Mouse (Mus musculus): ENCODE results near the gene Wnk3. TPM values are rescaled to one million over a fixed set of nuclear protein-coding genes. Genes with fewer than 3 reads are reported as not detected.
"Not testable (repeated sequence)": the region's sequence is repeated elsewhere in the genome, so short reads cannot be mapped to it uniquely, and the experiment has no call there.

Wnk3 gene
- 10.2 and 11.9 TPM in 2 replicates for polyA plus RNA-seq (2015; fragmentation: Nextera tagmentation; extraction: Ambion mirVana)

GRCm38 (mm10) chrX:151197778-151198177, at the start of gene Wnk3:
TSS of gene Wnk3 (plus strand) at chrX:151198078.
- WGBS: 82% methylated on average over 2 of the region's 2 CpGs
- Histone ChIP-seq H3K4me1 (replicated peaks) (no peaks in the 10 kb centered on the region), H3K36me3 (0 out of 2 replicates have a peak, but pooled peaks cover 11% of the 10 kb centered on the region), H3K27me3 (no peaks in the 10 kb centered on the region), H3K4me2 (no peak within 1 kb of the TSS), H3K9me3 (no peaks in the 10 kb centered on the region), H3K4me3 (no peak within 1 kb of the TSS), H3K27ac (replicated peaks) (no peak within 1 kb of the TSS), H3K9ac (no peak within 1 kb of the TSS)
- no peak for ATAC-seq (ENCODE audit: low read depth)

- Histone ChIP-seq H3K36me3 (no peaks in the 10 kb centered on the region), H3K27ac (replicated peaks) (no peak overlapping the region), H3K4me2 (no peak overlapping the region), H3K9me3 (no peaks in the 10 kb centered on the region), H3K27me3 (no peaks in the 10 kb centered on the region), H3K4me3 (no peak overlapping the region), H3K4me1 (replicated peaks) (no peaks in the 10 kb centered on the region), H3K9ac (no peak overlapping the region)
- ATAC-seq (ENCODE audit: low read depth): no peak
- 82% methylated on average over 6 of the region's 6 CpGs for WGBS
These were observed 39.5 kb upstream of the Wnk3 start for GRCm38 (mm10) chrX:151158414-151158813.

DNA sequence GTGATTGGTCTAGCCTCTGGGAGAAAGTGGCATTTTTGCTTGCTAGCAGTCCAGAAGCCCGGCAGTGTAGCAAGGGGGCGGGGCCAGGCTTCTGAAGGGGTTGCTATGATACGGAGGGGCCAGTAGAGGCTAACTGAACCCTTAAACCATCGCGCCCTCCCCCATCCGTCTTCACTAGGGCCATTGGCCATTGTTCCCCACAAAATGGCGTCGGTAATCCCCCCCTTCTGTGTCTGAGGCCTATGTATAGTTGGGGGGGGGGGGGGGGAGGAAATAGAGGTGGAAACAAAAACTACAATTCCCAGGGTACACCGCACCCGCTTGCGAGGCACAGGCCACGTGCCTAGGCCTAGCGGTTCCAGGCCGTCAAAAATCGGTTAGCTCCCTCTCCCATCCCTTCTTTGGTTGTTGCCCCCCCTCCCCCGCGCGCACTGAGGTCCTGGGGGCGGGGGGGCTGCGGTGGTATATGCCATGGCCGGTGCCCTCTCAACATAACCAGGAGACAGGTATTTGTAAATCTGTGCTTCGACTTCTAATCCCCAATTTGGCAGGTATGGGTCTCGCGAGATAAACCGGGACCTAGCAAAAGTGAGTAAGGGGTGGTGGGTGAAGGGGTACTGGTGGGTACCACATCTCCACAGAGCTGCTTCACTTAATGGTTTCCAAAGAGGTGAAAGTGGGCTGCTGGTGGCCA, 29.3 kb upstream of the Wnk3 start:
- Histone ChIP-seq H3K4me1 (replicated peaks) (no peaks in the 10 kb centered on the region), H3K4me3 (peak overlapping the region; percentile 50), H3K36me3 (no peaks in the 10 kb centered on the region), H3K4me2 (peak overlapping the region; percentile 57), H3K9ac (peak overlapping the region; percentile 68), H3K9me3 (no peaks in the 10 kb centered on the region), H3K27ac (replicated peaks) (peak overlapping the region; percentile 90), H3K27me3 (no peaks in the 10 kb centered on the region)
- 14% methylated on average over 20 of the region's 25 CpGs for WGBS
- ATAC-seq (ENCODE audit: low read depth): peak; percentile 83

- Histone ChIP-seq H3K4me2 (peak overlapping the region; percentile 57), H3K27me3 (no peaks in the 10 kb centered on the region), H3K4me3 (peak overlapping the region; percentile 50), H3K4me1 (replicated peaks) (no peaks in the 10 kb centered on the region), H3K9ac (peak overlapping the region; percentile 68), H3K36me3 (no peaks in the 10 kb centered on the region), H3K27ac (replicated peaks) (peak overlapping the region; percentile 90), H3K9me3 (no peaks in the 10 kb centered on the region)
- WGBS: 27% methylated on average over 56 of the region's 58 CpGs
- peak; percentile 96 for ATAC-seq (ENCODE audit: low read depth)
These were observed 28.5 kb upstream of the Wnk3 start for GRCm38 (mm10) chrX:151169261-151169961.

DNA sequence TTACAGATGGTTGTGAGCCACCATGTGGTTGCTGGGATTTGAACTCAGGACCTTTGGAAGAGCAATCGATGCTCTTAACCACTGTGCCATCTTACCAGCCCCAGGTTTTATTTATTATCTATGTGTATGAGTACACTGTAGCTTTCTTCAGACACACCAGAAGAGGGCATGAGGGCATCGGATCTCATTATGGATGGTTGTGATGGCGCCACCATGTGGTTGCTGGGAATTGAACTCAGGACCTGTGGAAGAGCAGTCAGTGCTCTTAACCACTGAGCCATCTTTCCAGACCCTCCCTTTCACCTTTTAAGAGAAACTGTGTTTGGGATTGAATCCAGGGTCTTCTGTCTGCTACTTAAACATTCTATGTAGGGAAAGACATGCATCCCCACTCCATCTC, 24.7 kb upstream of the Wnk3 start:
- not testable (repeated sequence) for H3K36me3 ChIP-seq; H3K27ac ChIP-seq (replicated peaks); H3K4me3 ChIP-seq; H3K4me2 ChIP-seq; ATAC-seq (ENCODE audit: low read depth); H3K4me1 ChIP-seq (replicated peaks); H3K27me3 ChIP-seq; H3K9ac ChIP-seq; H3K9me3 ChIP-seq
- WGBS: 68% methylated on average over 3 of the region's 3 CpGs

DNA sequence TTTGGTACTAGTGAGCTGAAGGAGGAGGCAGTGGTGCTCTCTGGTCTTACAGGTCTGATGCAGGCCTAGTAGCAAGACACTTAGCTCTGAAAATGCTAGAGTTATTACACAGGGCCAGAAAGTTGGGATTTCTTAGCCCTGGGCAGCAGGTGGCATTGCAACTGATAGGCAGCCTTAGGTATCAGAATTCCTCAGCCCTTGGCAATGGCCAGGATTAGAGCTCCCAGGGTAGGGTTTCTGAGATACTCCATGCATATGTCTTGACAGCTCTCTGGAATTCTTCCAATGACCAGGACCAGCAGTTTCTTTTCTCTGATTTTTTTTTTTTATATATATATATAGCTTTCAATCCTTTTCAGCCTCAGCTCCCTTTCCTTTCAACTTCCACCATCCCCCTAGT, 100.5 kb downstream of the Wnk3 start:
- Histone ChIP-seq H3K27ac (replicated peaks) (no peak overlapping the region), H3K27me3 (no peaks in the 10 kb centered on the region), H3K4me2 (no peak overlapping the region), H3K4me3 (no peak overlapping the region), H3K9me3 (no peaks in the 10 kb centered on the region), H3K36me3 (peaks cover 10% of the 10 kb centered on the region; the same call in 1 of the 2 replicates), H3K9ac (no peak overlapping the region), H3K4me1 (replicated peaks) (no peaks in the 10 kb centered on the region)
- ATAC-seq (ENCODE audit: low read depth): no peak

- H3K4me3 ChIP-seq: no peak overlapping the region
- H3K9me3 ChIP-seq: no peaks in the 10 kb centered on the region
- H3K4me1 ChIP-seq (replicated peaks): no peaks in the 10 kb centered on the region
- no peak overlapping the region for H3K27ac ChIP-seq (replicated peaks)
- WGBS: 83% methylated on average over 4 of the region's 4 CpGs
- no peak overlapping the region for H3K9ac ChIP-seq
- ATAC-seq (ENCODE audit: low read depth): no peak
- H3K4me2 ChIP-seq: no peak overlapping the region
- H3K27me3 ChIP-seq: peaks cover 15% of the 10 kb centered on the region
- H3K36me3 ChIP-seq: 0 out of 2 replicates have a peak, but pooled peaks cover 4% of the 10 kb centered on the region
These were observed 115.9 kb downstream of the Wnk3 start for GRCm38 (mm10) chrX:151313732-151314131.

DNA sequence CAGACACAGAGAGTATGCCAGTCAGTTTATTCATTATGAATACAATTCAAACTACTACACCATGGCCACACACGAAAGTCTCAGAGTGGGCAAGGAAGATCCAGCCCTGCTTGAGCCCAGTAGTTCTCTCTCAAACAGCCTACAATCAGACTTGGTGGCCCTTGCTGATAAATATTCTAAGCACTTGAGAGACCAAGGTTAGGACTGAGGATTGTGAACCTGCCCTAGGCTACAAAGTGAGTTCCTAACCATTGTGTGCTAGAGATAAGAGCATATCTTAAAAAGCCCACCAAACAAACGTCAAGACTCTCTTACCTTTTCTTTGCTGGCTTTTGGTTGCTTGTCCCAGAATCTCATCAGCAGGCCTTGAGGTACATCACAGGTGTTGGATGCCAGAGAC, 135.7 kb downstream of the Wnk3 start:
- H3K9me3 ChIP-seq: no peaks in the 10 kb centered on the region
- WGBS: 83% methylated on average over 2 of the region's 2 CpGs
- no peaks in the 10 kb centered on the region for H3K36me3 ChIP-seq
- H3K4me1 ChIP-seq (replicated peaks): no peaks in the 10 kb centered on the region
- no peak overlapping the region for H3K4me2 ChIP-seq
- H3K4me3 ChIP-seq: no peak overlapping the region
- peaks cover 13% of the 10 kb centered on the region for H3K27me3 ChIP-seq
- no peak for ATAC-seq (ENCODE audit: low read depth)
- H3K9ac ChIP-seq: no peak overlapping the region
- H3K27ac ChIP-seq (replicated peaks): no peak overlapping the region

- no peaks in the 10 kb centered on the region for H3K4me1 ChIP-seq (replicated peaks)
- no peak overlapping the region for H3K9ac ChIP-seq
- ATAC-seq (ENCODE audit: low read depth): no peak
- no peaks in the 10 kb centered on the region for H3K9me3 ChIP-seq
- no peak overlapping the region for H3K27ac ChIP-seq (replicated peaks)
- no peaks in the 10 kb centered on the region for H3K36me3 ChIP-seq
- no peak overlapping the region for H3K4me2 ChIP-seq
- no peak overlapping the region for H3K4me3 ChIP-seq
- 79% methylated on average over 4 of the region's 4 CpGs for WGBS
- H3K27me3 ChIP-seq: peaks cover 42% of the 10 kb centered on the region
These were observed 139.9 kb downstream of the Wnk3 start for GRCm38 (mm10) chrX:151337804-151338203.

DNA sequence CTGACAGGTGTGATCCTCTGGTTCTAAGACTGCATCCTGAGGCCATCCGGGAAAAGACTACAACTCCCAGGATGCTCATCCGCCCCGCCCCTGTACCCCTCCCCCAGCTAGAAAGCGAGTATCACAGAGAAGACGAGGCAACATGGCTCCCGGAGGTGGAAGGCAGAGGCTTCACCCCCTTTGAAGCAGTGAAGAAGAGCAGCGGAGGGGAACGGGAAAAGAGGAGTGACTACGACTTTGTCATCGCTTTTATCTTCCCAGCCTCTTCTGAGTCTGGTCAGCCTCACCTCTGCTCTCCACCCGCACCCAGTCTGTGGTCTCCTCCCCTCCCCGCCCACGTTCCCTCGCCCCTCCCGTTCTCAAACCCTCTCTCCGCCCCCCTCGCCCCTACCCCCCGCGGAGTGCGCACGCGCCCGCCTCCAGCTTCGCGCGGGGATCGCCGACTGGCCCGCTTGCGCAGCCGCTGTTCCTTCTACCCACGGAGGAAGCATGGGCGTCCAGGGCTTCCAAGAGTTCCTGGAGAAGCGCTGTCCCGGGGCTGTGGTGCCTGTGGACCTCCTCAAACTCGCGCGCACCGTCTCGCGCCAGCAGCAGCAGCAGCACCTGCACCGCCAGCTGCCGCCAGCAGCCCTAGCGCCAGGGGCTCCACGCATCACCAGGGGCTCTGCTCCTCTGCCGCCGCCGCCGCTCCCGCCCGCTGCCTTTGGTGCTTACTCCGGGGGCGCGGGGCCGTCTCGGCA, 146.1 kb downstream of the Wnk3 start, which contains the start of gene Fam120c:
Gene Fam120c, plus strand, starts transcription at position 415 of the 740 bp plus-strand sequence.
- Histone ChIP-seq H3K4me1 (replicated peaks) (peaks cover 18% of the 10 kb centered on the region), H3K9me3 (no peaks in the 10 kb centered on the region), H3K36me3 (no peaks in the 10 kb centered on the region), H3K4me3 (peak within 1 kb of the TSS; percentile 60), H3K9ac (peak within 1 kb of the TSS; percentile 77), H3K27ac (replicated peaks) (peak within 1 kb of the TSS; percentile 89), H3K4me2 (peak within 1 kb of the TSS; percentile 67), H3K27me3 (peaks cover 32% of the 10 kb centered on the region)
- peak; percentile 95 for ATAC-seq (ENCODE audit: low read depth)
- WGBS: 15% methylated on average over 52 of the region's 56 CpGs

DNA sequence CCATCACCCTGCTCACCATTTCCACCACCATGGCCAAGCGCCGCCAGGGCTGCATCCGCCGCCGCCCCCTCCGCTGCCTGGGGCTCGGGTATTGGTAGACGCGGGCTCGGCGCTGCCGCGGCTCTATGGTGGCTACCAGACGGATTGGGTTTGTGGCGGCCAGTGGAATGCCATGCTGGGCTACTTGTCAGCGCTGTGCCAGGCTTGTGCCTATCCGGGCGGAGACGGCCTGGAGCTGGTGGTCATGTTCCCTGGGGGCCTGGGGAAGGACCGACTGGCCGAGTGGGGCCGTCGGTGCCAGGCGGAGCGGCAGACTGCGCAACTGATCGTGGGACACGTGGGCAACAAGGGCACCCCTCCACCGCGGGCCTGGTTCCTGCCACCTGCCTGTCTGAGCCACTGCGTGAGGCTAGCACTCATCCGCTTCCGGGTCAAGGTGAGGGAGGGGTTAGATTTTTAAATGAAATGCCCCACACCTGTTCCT, 146.7 kb downstream of the Wnk3 start:
- peak; percentile 68 for ATAC-seq (ENCODE audit: low read depth)
- Histone ChIP-seq H3K9ac (peak overlapping the region; percentile 77), H3K9me3 (no peaks in the 10 kb centered on the region), H3K36me3 (no peaks in the 10 kb centered on the region), H3K4me3 (peak overlapping the region; percentile 60), H3K27me3 (peaks cover 26% of the 10 kb centered on the region), H3K27ac (replicated peaks) (peak overlapping the region; percentile 89), H3K4me2 (peak overlapping the region; percentile 67), H3K4me1 (replicated peaks) (peaks cover 18% of the 10 kb centered on the region)
- 25% methylated on average over 33 of the region's 33 CpGs for WGBS

Measured in neural tube, embryonic 13.5 days (tissue).